Mouse (Mus musculus): ENCODE measurements around the gene Ccdc87. TPM values are rescaled to one million over a fixed set of nuclear protein-coding genes. Genes with fewer than 3 reads are reported as not detected.
"Not testable (repeated sequence)": the region's sequence is repeated elsewhere in the genome, so short reads cannot be mapped to it uniquely, and the experiment has no call there.

Gene Ccdc87
- polyA plus RNA-seq, 1 experiment = 0.01 TPM

DNA sequence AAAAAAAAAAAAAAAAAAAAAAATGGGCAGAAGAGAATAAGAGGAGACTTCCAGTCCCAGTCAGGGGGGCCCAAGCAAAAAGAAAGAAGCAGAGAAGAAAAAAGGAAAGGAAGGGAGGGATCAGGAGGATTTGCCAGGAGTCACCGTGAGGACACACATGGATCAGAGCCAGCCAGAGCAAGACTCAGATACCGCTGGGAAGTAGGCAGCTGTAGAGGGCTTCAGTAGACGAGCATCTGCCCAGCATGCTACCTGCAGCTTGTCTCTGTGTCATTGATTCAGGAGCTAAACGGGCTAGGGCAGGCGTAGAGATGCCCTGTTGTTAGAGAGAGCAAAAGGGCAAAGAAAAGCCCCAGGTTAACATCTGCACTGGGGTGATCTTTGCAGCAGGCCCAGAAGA is 11.1 kb downstream of the Ccdc87 start:
- Histone ChIP-seq H3K27me3 (ENCODE audit: control insufficient read depth) (peaks cover 85% of the 10 kb centered on the region), H3K36me3 (ENCODE audit: control insufficient read depth) (no peaks in the 10 kb centered on the region), H3K4me1 (ENCODE audit: control insufficient read depth) (peaks cover 19% of the 10 kb centered on the region), H3K4me3 (replicated peaks) (no peak overlapping the region), H3K9me3 (ENCODE audit: control insufficient read depth, low read length) (peaks cover 2% of the 10 kb centered on the region; the same call in 1 of the 2 replicates)
- TF ChIP-seq GATA1 (IDR thresholded peaks at IDR 0.05; ENCODE audit: low read length) = no peak
- no peak for TF ChIP-seq TAL1 (IDR thresholded peaks at IDR 0.05; ENCODE audit: low read length)

- H3K36me3 ChIP-seq (ENCODE audit: control insufficient read depth) = peaks cover 34% of the 10 kb centered on the region
- peaks cover 54% of the 10 kb centered on the region for H3K4me1 ChIP-seq (ENCODE audit: control insufficient read depth)
- peak within 1 kb of the TSS; percentile 66 for H3K4me3 ChIP-seq (replicated peaks)
- H3K9me3 ChIP-seq (ENCODE audit: control insufficient read depth, low read length) = peaks cover 5% of the 10 kb centered on the region; the same call in 1 of the 2 replicates
- TF ChIP-seq GATA1 (IDR thresholded peaks at IDR 0.05; ENCODE audit: low read length) (no peak), TAL1 (IDR thresholded peaks at IDR 0.05; ENCODE audit: low read length) (no peak)
- H3K27me3 ChIP-seq (ENCODE audit: control insufficient read depth) = peaks cover 70% of the 10 kb centered on the region
Measured at GRCm38 (mm10) chr19:4854552-4855469, 15.6 kb downstream of the Ccdc87 start, which contains the start of gene Ctsf. TSS of gene Ctsf (plus strand) at chr19:4855130.

- Histone ChIP-seq H3K9me3 (ENCODE audit: control insufficient read depth, low read length) (peaks cover 5% of the 10 kb centered on the region; the same call in 1 of the 2 replicates), H3K4me3 (replicated peaks) (peak overlapping the region; percentile 66), H3K36me3 (ENCODE audit: control insufficient read depth) (peaks cover 41% of the 10 kb centered on the region), H3K27me3 (ENCODE audit: control insufficient read depth) (peaks cover 64% of the 10 kb centered on the region), H3K4me1 (ENCODE audit: control insufficient read depth) (peaks cover 61% of the 10 kb centered on the region)
- TF ChIP-seq GATA1 (IDR thresholded peaks at IDR 0.05; ENCODE audit: low read length) (no peak), TAL1 (IDR thresholded peaks at IDR 0.05; ENCODE audit: low read length) (no peak)
Measured at GRCm38 (mm10) chr19:4855470-4855820, 16.3 kb downstream of the Ccdc87 start.

DNA sequence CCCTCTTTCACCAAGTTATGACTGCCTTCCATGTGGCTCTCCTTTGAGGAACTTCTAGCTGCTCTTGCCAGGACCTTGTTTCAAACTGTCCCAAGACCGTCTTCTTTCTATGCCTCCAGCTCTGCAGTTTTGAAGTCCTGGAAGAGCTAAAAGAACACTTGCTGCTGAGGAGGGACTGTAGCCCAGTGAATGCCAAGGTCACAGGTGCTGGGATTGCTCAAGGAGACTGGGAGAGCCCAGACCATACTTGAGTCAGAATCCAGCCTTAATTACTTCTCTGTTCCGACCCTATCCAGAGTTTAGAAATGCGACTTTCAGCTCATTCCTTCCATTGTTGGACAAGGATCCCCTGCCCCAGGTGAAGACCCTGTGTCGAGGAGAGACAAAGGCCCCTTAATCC is 16.8 kb downstream of the Ccdc87 start:
- peaks cover 59% of the 10 kb centered on the region for H3K27me3 ChIP-seq (ENCODE audit: control insufficient read depth)
- H3K9me3 ChIP-seq (ENCODE audit: control insufficient read depth, low read length) = peaks cover 5% of the 10 kb centered on the region; the same call in 1 of the 2 replicates
- H3K4me1 ChIP-seq (ENCODE audit: control insufficient read depth) = peaks cover 66% of the 10 kb centered on the region
- H3K36me3 ChIP-seq (ENCODE audit: control insufficient read depth) = peaks cover 46% of the 10 kb centered on the region
- TF ChIP-seq GATA1 (IDR thresholded peaks at IDR 0.05; ENCODE audit: low read length) = no peak
- no peak for TF ChIP-seq TAL1 (IDR thresholded peaks at IDR 0.05; ENCODE audit: low read length)
- H3K4me3 ChIP-seq (replicated peaks) = peak overlapping the region; percentile 66

DNA sequence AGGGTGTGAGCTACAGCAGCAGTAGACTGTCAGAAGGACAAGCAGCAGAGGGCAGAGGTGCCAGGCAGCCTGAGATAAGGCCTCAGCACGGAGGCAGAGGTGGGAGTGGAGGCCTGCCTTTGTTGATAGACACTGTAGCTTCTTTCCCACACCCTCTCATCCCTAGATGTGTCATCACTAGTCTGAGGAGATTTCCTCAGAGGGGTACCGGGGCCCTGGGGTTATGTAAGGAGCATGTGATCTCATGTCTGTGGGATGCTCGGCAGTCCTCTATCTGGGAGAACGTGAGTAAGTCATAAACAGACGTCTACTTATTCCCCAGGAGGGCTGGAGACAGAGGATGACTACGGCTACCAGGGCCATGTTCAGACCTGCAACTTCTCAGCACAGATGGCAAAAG is 19.9 kb downstream of the Ccdc87 start:
- peak overlapping the region; percentile 67 for H3K4me3 ChIP-seq (replicated peaks)
- peaks cover 55% of the 10 kb centered on the region for H3K27me3 ChIP-seq (ENCODE audit: control insufficient read depth)
- peak; percentile 97 for TF ChIP-seq GATA1 (IDR thresholded peaks at IDR 0.05; ENCODE audit: low read length)
- TF ChIP-seq TAL1 (IDR thresholded peaks at IDR 0.05; ENCODE audit: low read length) = peak; percentile 98
- H3K4me1 ChIP-seq (ENCODE audit: control insufficient read depth) = peaks cover 86% of the 10 kb centered on the region
- H3K36me3 ChIP-seq (ENCODE audit: control insufficient read depth) = peaks cover 67% of the 10 kb centered on the region
- peaks cover 7% of the 10 kb centered on the region for H3K9me3 ChIP-seq (ENCODE audit: control insufficient read depth, low read length)

- no peak overlapping the region for H3K4me3 ChIP-seq (replicated peaks)
- no peak for TF ChIP-seq GATA1 (IDR thresholded peaks at IDR 0.05; ENCODE audit: low read length)
- peaks cover 71% of the 10 kb centered on the region for H3K4me1 ChIP-seq (ENCODE audit: control insufficient read depth)
- H3K36me3 ChIP-seq (ENCODE audit: control insufficient read depth) = peaks cover 46% of the 10 kb centered on the region
- H3K27me3 ChIP-seq (ENCODE audit: control insufficient read depth) = peaks cover 64% of the 10 kb centered on the region
- peaks cover 4% of the 10 kb centered on the region for H3K9me3 ChIP-seq (ENCODE audit: control insufficient read depth, low read length)
Measured at GRCm38 (mm10) chr19:4863048-4863447, 23.9 kb downstream of the Ccdc87 start.

DNA sequence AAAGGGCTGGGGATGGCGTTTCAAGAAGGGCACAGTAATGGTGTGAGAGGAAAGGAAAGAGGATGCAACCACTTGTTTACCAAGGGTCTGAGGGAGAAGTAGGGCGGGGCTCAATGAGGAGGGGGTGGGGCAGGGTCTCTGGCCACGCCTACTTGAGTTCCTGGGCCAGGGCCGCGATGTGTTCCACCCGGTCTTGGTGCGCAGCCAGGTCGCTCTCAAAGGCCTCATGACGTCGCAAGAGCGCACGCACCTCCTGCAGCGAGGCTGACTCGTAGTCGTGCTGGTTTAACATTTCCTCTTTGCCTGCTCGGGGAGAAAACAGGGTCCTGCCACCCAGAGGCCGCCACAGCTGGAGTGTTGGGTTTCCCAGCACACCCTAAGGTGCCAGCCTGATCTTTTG is 26.0 kb downstream of the Ccdc87 start:
- no peak overlapping the region for H3K4me3 ChIP-seq (replicated peaks)
- H3K4me1 ChIP-seq (ENCODE audit: control insufficient read depth) = peaks cover 61% of the 10 kb centered on the region
- H3K36me3 ChIP-seq (ENCODE audit: control insufficient read depth) = peaks cover 29% of the 10 kb centered on the region
- TF ChIP-seq TAL1 (IDR thresholded peaks at IDR 0.05; ENCODE audit: low read length) = no peak
- H3K27me3 ChIP-seq (ENCODE audit: control insufficient read depth) = peaks cover 76% of the 10 kb centered on the region
- H3K9me3 ChIP-seq (ENCODE audit: control insufficient read depth, low read length) = peaks cover 4% of the 10 kb centered on the region

- not testable (repeated sequence) for H3K4me3 ChIP-seq (replicated peaks)
- H3K27me3 ChIP-seq (ENCODE audit: control insufficient read depth) = peaks cover 51% of the 10 kb centered on the region
Measured at GRCm38 (mm10) chr19:4874613-4875012, 35.4 kb downstream of the Ccdc87 start.

GRCm38 (mm10) chr19:4876241-4876640 is 37.1 kb downstream of the Ccdc87 start:
- TF ChIP-seq TAL1 (IDR thresholded peaks at IDR 0.05; ENCODE audit: low read length) (no peak), GATA1 (IDR thresholded peaks at IDR 0.05; ENCODE audit: low read length) (no peak)
- H3K4me1 ChIP-seq (ENCODE audit: control insufficient read depth) = peaks cover 44% of the 10 kb centered on the region
- peaks cover 41% of the 10 kb centered on the region for H3K27me3 ChIP-seq (ENCODE audit: control insufficient read depth)
- H3K4me3 ChIP-seq (replicated peaks) = no peak overlapping the region
- peaks cover 16% of the 10 kb centered on the region for H3K36me3 ChIP-seq (ENCODE audit: control insufficient read depth)
- no peaks in the 10 kb centered on the region for H3K9me3 ChIP-seq (ENCODE audit: control insufficient read depth, low read length)

More at GRCm38 (mm10) chr19:4874613-4875012, 35.4 kb downstream of the Ccdc87 start:
- H3K4me1 ChIP-seq (ENCODE audit: control insufficient read depth) = peaks cover 36% of the 10 kb centered on the region
- not testable (repeated sequence) for H3K36me3 ChIP-seq (ENCODE audit: control insufficient read depth); H3K9me3 ChIP-seq (ENCODE audit: control insufficient read depth, low read length)
